Mouse (Mus musculus): ENCODE results near the gene Gm28042. TPM values are rescaled to one million over a fixed set of nuclear protein-coding genes. Genes with fewer than 3 reads are reported as not detected.

The Gm28042 gene
- polyA plus RNA-seq, 1 experiment from 2014 or later, result 6.7 TPM

GRCm38 (mm10) chr2:120013831-120014486, 13.3 kb upstream of the Gm28042 start:
- 93% methylated on average over 2 of the region's 2 CpGs for WGBS
- ATAC-seq (ENCODE audit: low FRiP score, low read depth), result no peak
- no peak overlapping the region for H3K4me3 ChIP-seq
- H3K4me1 ChIP-seq, result no peaks in the 10 kb centered on the region
- no peaks in the 10 kb centered on the region for H3K9me3 ChIP-seq
- H3K27ac ChIP-seq (replicated peaks), result no peak overlapping the region
- H3K27me3 ChIP-seq, result no peaks in the 10 kb centered on the region
- H3K36me3 ChIP-seq, result peaks cover 43% of the 10 kb centered on the region
- H3K9ac ChIP-seq (replicated peaks), result no peak overlapping the region
- H3K4me2 ChIP-seq (replicated peaks), result no peak overlapping the region

- Histone ChIP-seq H3K27ac (replicated peaks) (no peak overlapping the region), H3K4me3 (no peak overlapping the region), H3K4me1 (no peaks in the 10 kb centered on the region), H3K9me3 (no peaks in the 10 kb centered on the region), H3K36me3 (peaks cover 58% of the 10 kb centered on the region), H3K4me2 (replicated peaks) (no peak overlapping the region), H3K9ac (replicated peaks) (no peak overlapping the region), H3K27me3 (no peaks in the 10 kb centered on the region)
- 94% methylated on average over 4 of the region's 4 CpGs for WGBS
- ATAC-seq (ENCODE audit: low FRiP score, low read depth), result no peak
These were observed 11.4 kb upstream of the Gm28042 start for GRCm38 (mm10) chr2:120015882-120016281.

DNA sequence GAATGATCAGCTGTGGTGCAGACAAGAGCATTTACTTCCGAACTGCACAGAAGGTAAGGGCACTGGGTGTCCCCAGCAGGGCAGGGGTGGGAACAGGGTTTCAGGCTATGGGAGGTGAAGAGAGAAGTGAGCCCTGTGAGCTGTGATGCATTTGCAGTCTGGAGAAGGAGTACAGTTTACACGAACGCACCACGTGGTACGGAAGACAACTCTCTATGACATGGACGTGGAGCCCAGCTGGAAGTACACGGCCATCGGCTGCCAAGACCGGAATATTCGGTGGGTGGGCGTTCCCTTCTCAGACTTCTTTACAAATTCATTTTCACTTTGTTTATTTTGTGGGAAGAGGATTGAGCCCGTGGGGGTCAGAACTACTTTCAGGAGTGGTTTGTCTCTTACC, 9.7 kb upstream of the Gm28042 start:
- peaks cover 74% of the 10 kb centered on the region for H3K36me3 ChIP-seq
- H3K27ac ChIP-seq (replicated peaks), result no peak overlapping the region

GRCm38 (mm10) chr2:120024337-120024736, 3.0 kb upstream of the Gm28042 start:
- WGBS, result 92% methylated on average over 5 of the region's 5 CpGs
- peaks cover 12% of the 10 kb centered on the region for H3K4me1 ChIP-seq
- H3K4me2 ChIP-seq (replicated peaks), result no peak overlapping the region
- no peak overlapping the region for H3K27ac ChIP-seq (replicated peaks)
- no peak for ATAC-seq (ENCODE audit: low FRiP score, low read depth)
- H3K27me3 ChIP-seq, result no peaks in the 10 kb centered on the region
- peaks cover 60% of the 10 kb centered on the region for H3K36me3 ChIP-seq
- no peaks in the 10 kb centered on the region for H3K9me3 ChIP-seq
- no peak overlapping the region for H3K4me3 ChIP-seq
- H3K9ac ChIP-seq (replicated peaks), result no peak overlapping the region

More for the DNA sequence above, 9.7 kb upstream of the Gm28042 start:
- Histone ChIP-seq H3K4me3 (no peak overlapping the region), H3K4me2 (replicated peaks) (no peak overlapping the region), H3K9me3 (no peaks in the 10 kb centered on the region), H3K9ac (replicated peaks) (no peak overlapping the region), H3K4me1 (no peaks in the 10 kb centered on the region), H3K27me3 (no peaks in the 10 kb centered on the region)
- ATAC-seq (ENCODE audit: low FRiP score, low read depth), result no peak
- WGBS, result 90% methylated on average over 12 of the region's 12 CpGs

GRCm38 (mm10) chr2:120027950-120028331, 648 bp downstream of the Gm28042 start:
- no peaks in the 10 kb centered on the region for H3K9me3 ChIP-seq
- H3K27me3 ChIP-seq, result no peaks in the 10 kb centered on the region
- peak overlapping the region; percentile 58 for H3K4me2 ChIP-seq (replicated peaks)
- ATAC-seq (ENCODE audit: low FRiP score, low read depth), result 0 out of 2 replicates have a peak, but pooled peaks have one; percentile 31
- peak overlapping the region; percentile 84 for H3K9ac ChIP-seq (replicated peaks)
- peak overlapping the region; percentile 79 for H3K27ac ChIP-seq (replicated peaks)
- H3K4me1 ChIP-seq, result peaks cover 12% of the 10 kb centered on the region
- H3K4me3 ChIP-seq, result peak overlapping the region; percentile 86
- 48% methylated on average over 3 of the region's 3 CpGs for WGBS
- H3K36me3 ChIP-seq, result peaks cover 53% of the 10 kb centered on the region

DNA sequence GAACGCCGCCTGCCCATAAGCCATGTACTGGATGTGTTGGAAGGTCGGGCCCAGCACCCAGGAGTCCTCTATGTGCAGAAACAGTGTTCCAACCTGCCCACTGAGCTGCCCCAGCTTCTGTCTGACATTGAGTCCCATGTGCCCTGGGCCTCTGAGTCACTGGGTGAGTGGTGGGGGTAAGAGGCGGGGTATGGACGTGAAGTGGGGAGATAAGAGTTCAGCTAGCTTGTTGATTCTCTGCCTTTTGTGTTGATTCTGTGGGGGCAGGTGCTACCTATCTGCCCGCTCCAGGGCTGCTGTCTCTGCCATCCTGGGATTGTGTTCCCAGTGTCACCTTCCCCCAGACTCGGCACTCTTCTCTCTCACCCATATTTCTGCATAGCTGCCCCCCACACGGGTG, 3.1 kb downstream of the Gm28042 start:
- Histone ChIP-seq H3K36me3 (peaks cover 44% of the 10 kb centered on the region), H3K4me1 (peaks cover 12% of the 10 kb centered on the region), H3K4me3 (no peak overlapping the region), H3K9ac (replicated peaks) (no peak overlapping the region), H3K27ac (replicated peaks) (no peak overlapping the region), H3K4me2 (replicated peaks) (no peak overlapping the region), H3K27me3 (no peaks in the 10 kb centered on the region), H3K9me3 (no peaks in the 10 kb centered on the region)
- WGBS, result 95% methylated on average over 8 of the region's 8 CpGs
- no peak for ATAC-seq (ENCODE audit: low FRiP score, low read depth)

GRCm38 (mm10) chr2:120032726-120033467, 5.6 kb downstream of the Gm28042 start, which contains the start of gene Pla2g4b:
Gene Pla2g4b (plus strand): TSS chr2:120033417.
- peaks cover 67% of the 10 kb centered on the region for H3K36me3 ChIP-seq
- H3K4me2 ChIP-seq (replicated peaks), result no peak within 1 kb of the TSS
- peaks cover 7% of the 10 kb centered on the region for H3K4me1 ChIP-seq
- H3K9me3 ChIP-seq, result no peaks in the 10 kb centered on the region
- no peaks in the 10 kb centered on the region for H3K27me3 ChIP-seq
- WGBS, result 92% methylated on average over 12 of the region's 12 CpGs
- ATAC-seq (ENCODE audit: low FRiP score, low read depth), result no peak
- no peak within 1 kb of the TSS for H3K27ac ChIP-seq (replicated peaks)
- no peak within 1 kb of the TSS for H3K4me3 ChIP-seq
- H3K9ac ChIP-seq (replicated peaks), result no peak within 1 kb of the TSS

DNA sequence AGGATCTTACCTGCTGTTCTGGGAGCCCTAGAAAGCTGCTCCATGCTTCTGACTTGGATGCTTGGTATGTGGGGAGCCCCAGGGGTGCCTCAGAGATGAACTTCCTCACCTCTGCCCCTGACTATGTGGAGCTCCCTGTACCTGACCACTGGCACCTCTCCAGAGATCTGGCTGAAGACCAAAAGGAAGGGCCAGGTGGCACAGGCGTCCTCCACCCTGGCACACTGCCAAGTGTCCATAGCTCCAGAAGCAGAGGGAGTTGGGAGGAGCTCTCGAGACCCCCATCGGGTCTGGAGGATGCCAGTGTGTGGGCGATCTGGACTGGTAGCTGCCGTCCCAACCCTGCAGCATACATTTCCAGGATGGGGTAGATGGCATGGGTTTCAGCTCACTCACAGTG, 6.4 kb downstream of the Gm28042 start:
- Histone ChIP-seq H3K27ac (replicated peaks) (no peak overlapping the region), H3K27me3 (no peaks in the 10 kb centered on the region), H3K36me3 (peaks cover 75% of the 10 kb centered on the region), H3K4me1 (no peaks in the 10 kb centered on the region), H3K4me2 (replicated peaks) (no peak overlapping the region), H3K4me3 (no peak overlapping the region), H3K9ac (replicated peaks) (no peak overlapping the region), H3K9me3 (no peaks in the 10 kb centered on the region)
- WGBS, result 87% methylated on average over 5 of the region's 5 CpGs
- ATAC-seq (ENCODE audit: low FRiP score, low read depth), result no peak

GRCm38 (mm10) chr2:120037744-120038143, 10.5 kb downstream of the Gm28042 start:
- Histone ChIP-seq H3K27ac (replicated peaks) (no peak overlapping the region), H3K4me3 (no peak overlapping the region), H3K36me3 (peaks cover 88% of the 10 kb centered on the region), H3K27me3 (no peaks in the 10 kb centered on the region), H3K4me2 (replicated peaks) (no peak overlapping the region), H3K4me1 (no peaks in the 10 kb centered on the region), H3K9ac (replicated peaks) (no peak overlapping the region), H3K9me3 (no peaks in the 10 kb centered on the region)
- no peak for ATAC-seq (ENCODE audit: low FRiP score, low read depth)
- 94% methylated on average over 8 of the region's 9 CpGs for WGBS

- Histone ChIP-seq H3K9ac (replicated peaks) (no peak overlapping the region), H3K4me1 (no peaks in the 10 kb centered on the region), H3K27me3 (no peaks in the 10 kb centered on the region), H3K4me2 (replicated peaks) (no peak overlapping the region), H3K4me3 (no peak overlapping the region), H3K27ac (replicated peaks) (no peak overlapping the region), H3K36me3 (peaks cover 67% of the 10 kb centered on the region), H3K9me3 (no peaks in the 10 kb centered on the region)
- 92% methylated on average over 5 of the region's 5 CpGs for WGBS
- ATAC-seq (ENCODE audit: low FRiP score, low read depth), result no peak
These were observed 13.7 kb downstream of the Gm28042 start for GRCm38 (mm10) chr2:120040991-120041390.

- no peaks in the 10 kb centered on the region for H3K9me3 ChIP-seq
- H3K4me1 ChIP-seq, result no peaks in the 10 kb centered on the region; the same call in 1 of the 2 replicates
- no peak overlapping the region for H3K9ac ChIP-seq (replicated peaks)
- ATAC-seq (ENCODE audit: low FRiP score, low read depth), result no peak
- H3K36me3 ChIP-seq, result peaks cover 36% of the 10 kb centered on the region
- H3K4me2 ChIP-seq (replicated peaks), result no peak overlapping the region
- no peak overlapping the region for H3K27ac ChIP-seq (replicated peaks)
- no peak overlapping the region for H3K4me3 ChIP-seq
- WGBS, result 68% methylated on average over 4 of the region's 4 CpGs
- peaks cover 5% of the 10 kb centered on the region; the same call in 1 of the 2 replicates for H3K27me3 ChIP-seq
These were observed 16.9 kb downstream of the Gm28042 start for GRCm38 (mm10) chr2:120044101-120044603.

DNA sequence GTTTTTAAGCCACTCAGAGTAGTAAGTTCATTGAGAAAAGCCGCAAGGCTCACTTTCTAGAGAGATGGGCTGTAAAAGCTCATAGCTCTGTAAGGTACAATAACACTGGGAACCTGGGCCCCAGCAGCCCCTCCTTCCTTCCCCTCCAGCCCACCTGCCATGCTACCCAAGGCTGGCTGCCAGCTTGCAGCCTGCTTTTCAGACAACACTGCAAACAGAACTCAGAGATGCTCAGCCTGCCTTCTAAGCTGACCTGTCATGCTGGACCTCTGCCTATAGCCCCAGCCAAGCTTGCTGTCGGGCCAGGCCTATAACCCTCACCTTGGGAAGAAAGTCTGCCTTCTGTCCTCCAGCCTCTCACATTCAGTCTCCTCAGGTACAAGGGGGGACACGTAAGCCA, 17.4 kb downstream of the Gm28042 start:
- H3K27ac ChIP-seq (replicated peaks), result no peak overlapping the region
- ATAC-seq (ENCODE audit: low FRiP score, low read depth), result no peak

More for the DNA sequence above, 17.4 kb downstream of the Gm28042 start:
- Histone ChIP-seq H3K27me3 (peaks cover 5% of the 10 kb centered on the region; the same call in 1 of the 2 replicates), H3K4me3 (no peak overlapping the region), H3K36me3 (peaks cover 31% of the 10 kb centered on the region), H3K9me3 (no peaks in the 10 kb centered on the region), H3K4me1 (no peaks in the 10 kb centered on the region; the same call in 1 of the 2 replicates), H3K9ac (replicated peaks) (no peak overlapping the region), H3K4me2 (replicated peaks) (no peak overlapping the region)
- 72% methylated on average over 3 of the region's 3 CpGs for WGBS

Data from midbrain, embryonic 12.5 days (tissue).